In the genomic region with DNA sequence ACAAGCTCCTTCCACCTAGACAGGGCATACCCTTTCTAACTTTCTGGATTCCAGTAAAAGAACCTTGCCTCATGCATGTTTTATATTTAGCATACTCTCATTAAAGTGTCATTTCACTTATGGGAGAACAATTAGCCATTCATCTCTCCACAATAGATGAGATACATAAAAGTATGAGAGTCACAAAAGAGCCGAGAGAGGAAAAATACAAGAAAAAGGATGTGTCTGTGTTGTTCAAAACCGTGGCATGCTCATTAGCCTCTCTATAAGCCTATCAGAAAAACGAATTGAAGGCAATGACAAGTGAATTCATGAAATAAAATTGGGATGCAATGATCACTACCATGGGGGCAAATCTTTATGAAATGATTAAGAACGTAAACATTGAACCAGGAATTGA, we compare ENCODE assay signal across 12 mouse cellular contexts.
DNase-seq lines count a peak whose midpoint lies in the region; ATAC-seq lines count a peak whose summit lies in the region.
"Had no signal": no experiment of that assay in that cellular context is flagged by ENCODE, and none has a peak within 500 bp of the region (broad histone marks: within the 10 kb centered on the region; RNA-seq: fewer than 3 reads in every experiment).

No protein-coding gene starts in this region.

- intact Hi-C loops in heart, postnatal 36 days (cut with DNase I) = no loop called here

- DNase-seq in forebrain, embryonic 11.5 days (ENCODE audit: low spot score) = no peak
- DNase-seq in heart, adult 11 months = peak; percentile 4
- no peak for DNase-seq in heart, postnatal 36 days
- no peak for DNase-seq in thymus, postnatal 25 days
- DNase-seq: adrenal gland, adult 8-10 months; adrenal gland, postnatal 14 days had no signal

- no peak overlapping the region for H3K4me3 ChIP-seq in forebrain, embryonic 16.5 days (replicated peaks; ENCODE audit: low read length)
- no peak overlapping the region for H3K4me3 ChIP-seq in forebrain, embryonic 11.5 days (ENCODE audit: low read depth, low read length)
- H3K4me3 ChIP-seq: embryonic facial prominence, embryonic 10.5 days; embryonic facial prominence, embryonic 12.5 days; forebrain, embryonic 13.5 days had no signal

- H3K9me3 ChIP-seq in forebrain, embryonic 16.5 days (ENCODE audit: control insufficient read depth, low read length) = no peaks in the 10 kb centered on the region
- H3K9me3 ChIP-seq in forebrain, embryonic 11.5 days (ENCODE audit: control insufficient read depth, low read length) = no peaks in the 10 kb centered on the region
- H3K9me3 ChIP-seq: embryonic facial prominence, embryonic 10.5 days; embryonic facial prominence, embryonic 12.5 days; forebrain, embryonic 13.5 days had no signal

- no peak overlapping the region for H3K4me2 ChIP-seq in forebrain, embryonic 16.5 days (ENCODE audit: low read length)
- H3K4me2 ChIP-seq in forebrain, embryonic 11.5 days (ENCODE audit: low read depth, low read length, severe bottlenecking) = no peak overlapping the region
- H3K4me2 ChIP-seq: embryonic facial prominence, embryonic 12.5 days; forebrain, embryonic 13.5 days had no signal

- 42% methylated on average over 4 of the region's 4 CpGs for WGBS in forebrain, embryonic 16.5 days
- 66% methylated on average over 4 of the region's 4 CpGs for WGBS in forebrain, embryonic 11.5 days

- peak; percentile 71 for ATAC-seq in forebrain, embryonic 16.5 days
- no peak for ATAC-seq in forebrain, embryonic 11.5 days (replicated peaks; ENCODE audit: low FRiP score)
- ATAC-seq: activated CD4-positive, CD25-positive, alpha-beta regulatory T cell, adult 4 months; forebrain, embryonic 13.5 days; Patski had no signal

- H3K9ac ChIP-seq in forebrain, embryonic 16.5 days (replicated peaks; ENCODE audit: low read depth, low read length) = no peak overlapping the region
- no peak overlapping the region for H3K9ac ChIP-seq in forebrain, embryonic 11.5 days (ENCODE audit: low read length)
- H3K9ac ChIP-seq: embryonic facial prominence, embryonic 12.5 days; forebrain, embryonic 13.5 days had no signal

- H3K27me3 ChIP-seq in forebrain, embryonic 16.5 days (replicated peaks; ENCODE audit: control insufficient read depth, insufficient read depth, low read length) = no peaks in the 10 kb centered on the region
- no peaks in the 10 kb centered on the region for H3K27me3 ChIP-seq in forebrain, embryonic 11.5 days (ENCODE audit: control insufficient read depth, insufficient read depth, low read length)
- H3K27me3 ChIP-seq: embryonic facial prominence, embryonic 12.5 days; forebrain, embryonic 13.5 days; Patski had no signal

- H3K27ac ChIP-seq in forebrain, embryonic 16.5 days (ENCODE audit: low read length) = no peak overlapping the region
- no peak overlapping the region for H3K27ac ChIP-seq in forebrain, embryonic 11.5 days (ENCODE audit: low read depth, low read length)
- H3K27ac ChIP-seq: embryonic facial prominence, embryonic 10.5 days; embryonic facial prominence, embryonic 12.5 days; forebrain, embryonic 13.5 days had no signal

- H3K36me3 ChIP-seq in forebrain, embryonic 16.5 days (ENCODE audit: control insufficient read depth, insufficient read depth) = no peaks in the 10 kb centered on the region
- no peaks in the 10 kb centered on the region for H3K36me3 ChIP-seq in forebrain, embryonic 11.5 days (ENCODE audit: control insufficient read depth, insufficient read depth, low read length)
- H3K36me3 ChIP-seq: embryonic facial prominence, embryonic 10.5 days; embryonic facial prominence, embryonic 12.5 days had no signal

- peaks cover 16% of the 10 kb centered on the region for H3K4me1 ChIP-seq in forebrain, embryonic 16.5 days (replicated peaks; ENCODE audit: control insufficient read depth, insufficient read depth, low read length)
- peaks cover 4% of the 10 kb centered on the region; the same call in 1 of the 2 replicates for H3K4me1 ChIP-seq in forebrain, embryonic 11.5 days (replicated peaks; ENCODE audit: control insufficient read depth, insufficient read depth, low read length)
- H3K4me1 ChIP-seq: embryonic facial prominence, embryonic 10.5 days; embryonic facial prominence, embryonic 12.5 days had no signal
